Mouse (Mus musculus): Measurements from ENCODE around the gene Thy1. TPM values are rescaled to one million over a fixed set of nuclear protein-coding genes. Genes with fewer than 3 reads are reported as not detected.

Gene Thy1
- not detected for polyA plus RNA-seq (2012; fragmentation: generic; extraction: Trizol)
- long read RNA-seq, experiment 1 = 0 reads
- long read RNA-seq, experiment 2 = 0 reads

- H3K79me2 ChIP-seq (ENCODE audit: control insufficient read depth, insufficient read depth) = no peaks in the 10 kb centered on the region
- H3K27me3 ChIP-seq (ENCODE audit: control insufficient read depth, insufficient read depth, insufficient read length) = no peaks in the 10 kb centered on the region
- no peaks in the 10 kb centered on the region for H3K36me3 ChIP-seq (ENCODE audit: control insufficient read depth, insufficient read depth)
- no peaks in the 10 kb centered on the region for H3K79me3 ChIP-seq (ENCODE audit: low read depth)
- no peak within 1 kb of the TSS for H3ac ChIP-seq (ENCODE audit: control insufficient read depth, insufficient read length, low read depth)
- TF ChIP-seq FOSL1 (IDR thresholded peaks at IDR 0.05; ENCODE audit: insufficient read depth, low read length, poor library complexity, severe bottlenecking) = no peak
- TF ChIP-seq MYOG (IDR thresholded peaks at IDR 0.05; ENCODE audit: control insufficient read depth, extremely low read depth, insufficient read length) = no peak
- no peak for TF ChIP-seq MAX (IDR thresholded peaks at IDR 0.05)
- TF ChIP-seq MYOD1 (IDR thresholded peaks at IDR 0.05; ENCODE audit: control insufficient read depth, insufficient read length, low read depth) = no peak
- TF ChIP-seq CEBPB (IDR thresholded peaks at IDR 0.05; ENCODE audit: low read depth) = no peak
- TF ChIP-seq CTCF (IDR thresholded peaks at IDR 0.05; ENCODE audit: control insufficient read depth, insufficient read depth, insufficient read length) = no peak
- no peak for TF ChIP-seq USF1 (IDR thresholded peaks at IDR 0.05; ENCODE audit: low read depth)
- H3K4me3 ChIP-seq (ENCODE audit: insufficient read depth, poor library complexity, severe bottlenecking) = no peak within 1 kb of the TSS
These were observed at the start of gene Thy1 for GRCm38 (mm10) chr9:44042836-44043707. TSS of gene Thy1 (plus strand) at chr9:44043384.

- TF ChIP-seq CEBPB (IDR thresholded peaks at IDR 0.05; ENCODE audit: low read depth) (no peak), MYOD1 (IDR thresholded peaks at IDR 0.05; ENCODE audit: control insufficient read depth, insufficient read length, low read depth) (no peak), MYOG (IDR thresholded peaks at IDR 0.05; ENCODE audit: control insufficient read depth, extremely low read depth, insufficient read length) (no peak), FOSL1 (IDR thresholded peaks at IDR 0.05; ENCODE audit: insufficient read depth, low read length, poor library complexity, severe bottlenecking) (no peak), CTCF (IDR thresholded peaks at IDR 0.05; ENCODE audit: control insufficient read depth, insufficient read depth, insufficient read length) (no peak), USF1 (IDR thresholded peaks at IDR 0.05; ENCODE audit: low read depth) (no peak)
- Histone ChIP-seq H3K27me3 (ENCODE audit: control insufficient read depth, insufficient read depth, insufficient read length) (no peaks in the 10 kb centered on the region), H3K4me3 (ENCODE audit: insufficient read depth, poor library complexity, severe bottlenecking) (no peak overlapping the region), H3ac (ENCODE audit: control insufficient read depth, insufficient read length, low read depth) (no peak overlapping the region), H3K36me3 (ENCODE audit: control insufficient read depth, insufficient read depth) (no peaks in the 10 kb centered on the region), H3K79me2 (ENCODE audit: control insufficient read depth, insufficient read depth) (no peaks in the 10 kb centered on the region), H3K79me3 (ENCODE audit: low read depth) (no peaks in the 10 kb centered on the region)
These were observed 45.5 kb upstream of the Thy1 start for GRCm38 (mm10) chr9:43997681-43998080.

- no peaks in the 10 kb centered on the region for H3K36me3 ChIP-seq (ENCODE audit: control insufficient read depth, insufficient read depth)
- H3ac ChIP-seq (ENCODE audit: control insufficient read depth, insufficient read length, low read depth) = no peak overlapping the region
- H3K79me2 ChIP-seq (ENCODE audit: control insufficient read depth, insufficient read depth) = no peaks in the 10 kb centered on the region
- no peak overlapping the region for H3K4me3 ChIP-seq (ENCODE audit: insufficient read depth, poor library complexity, severe bottlenecking)
- no peaks in the 10 kb centered on the region for H3K79me3 ChIP-seq (ENCODE audit: low read depth)
- no peaks in the 10 kb centered on the region for H3K27me3 ChIP-seq (ENCODE audit: control insufficient read depth, insufficient read depth, insufficient read length)
- TF ChIP-seq FOSL1 (IDR thresholded peaks at IDR 0.05; ENCODE audit: insufficient read depth, low read length, poor library complexity, severe bottlenecking) (no peak), CTCF (IDR thresholded peaks at IDR 0.05; ENCODE audit: control insufficient read depth, insufficient read depth, insufficient read length) (no peak), CEBPB (IDR thresholded peaks at IDR 0.05; ENCODE audit: low read depth) (no peak), MYOD1 (IDR thresholded peaks at IDR 0.05; ENCODE audit: control insufficient read depth, insufficient read length, low read depth) (no peak), MYOG (IDR thresholded peaks at IDR 0.05; ENCODE audit: control insufficient read depth, extremely low read depth, insufficient read length) (no peak), USF1 (IDR thresholded peaks at IDR 0.05; ENCODE audit: low read depth) (no peak)
These were observed 44.3 kb upstream of the Thy1 start for GRCm38 (mm10) chr9:43998851-43999250.

- TF ChIP-seq MYOD1 (IDR thresholded peaks at IDR 0.05; ENCODE audit: control insufficient read depth, insufficient read length, low read depth) (no peak), USF1 (IDR thresholded peaks at IDR 0.05; ENCODE audit: low read depth) (no peak), FOSL1 (IDR thresholded peaks at IDR 0.05; ENCODE audit: insufficient read depth, low read length, poor library complexity, severe bottlenecking) (no peak), CEBPB (IDR thresholded peaks at IDR 0.05; ENCODE audit: low read depth) (no peak), MAX (IDR thresholded peaks at IDR 0.05) (no peak), CTCF (IDR thresholded peaks at IDR 0.05; ENCODE audit: control insufficient read depth, insufficient read depth, insufficient read length) (no peak), MYOG (IDR thresholded peaks at IDR 0.05; ENCODE audit: control insufficient read depth, extremely low read depth, insufficient read length) (no peak)
- Histone ChIP-seq H3K79me3 (ENCODE audit: low read depth) (no peaks in the 10 kb centered on the region), H3K4me3 (ENCODE audit: insufficient read depth, poor library complexity, severe bottlenecking) (no peak overlapping the region), H3K36me3 (ENCODE audit: control insufficient read depth, insufficient read depth) (no peaks in the 10 kb centered on the region), H3K79me2 (ENCODE audit: control insufficient read depth, insufficient read depth) (no peaks in the 10 kb centered on the region), H3ac (ENCODE audit: control insufficient read depth, insufficient read length, low read depth) (no peak overlapping the region), H3K27me3 (ENCODE audit: control insufficient read depth, insufficient read depth, insufficient read length) (no peaks in the 10 kb centered on the region)
These were observed 38.8 kb upstream of the Thy1 start for GRCm38 (mm10) chr9:44004362-44004761.

- TF ChIP-seq CTCF (IDR thresholded peaks at IDR 0.05; ENCODE audit: control insufficient read depth, insufficient read depth, insufficient read length) (no peak), FOSL1 (IDR thresholded peaks at IDR 0.05; ENCODE audit: insufficient read depth, low read length, poor library complexity, severe bottlenecking) (no peak), MAX (IDR thresholded peaks at IDR 0.05) (no peak), USF1 (IDR thresholded peaks at IDR 0.05; ENCODE audit: low read depth) (no peak), MYOD1 (IDR thresholded peaks at IDR 0.05; ENCODE audit: control insufficient read depth, insufficient read length, low read depth) (no peak), MYOG (IDR thresholded peaks at IDR 0.05; ENCODE audit: control insufficient read depth, extremely low read depth, insufficient read length) (no peak), CEBPB (IDR thresholded peaks at IDR 0.05; ENCODE audit: low read depth) (no peak)
- Histone ChIP-seq H3K4me3 (ENCODE audit: insufficient read depth, poor library complexity, severe bottlenecking) (no peak overlapping the region), H3K36me3 (ENCODE audit: control insufficient read depth, insufficient read depth) (no peaks in the 10 kb centered on the region), H3K27me3 (ENCODE audit: control insufficient read depth, insufficient read depth, insufficient read length) (no peaks in the 10 kb centered on the region), H3K79me3 (ENCODE audit: low read depth) (no peaks in the 10 kb centered on the region), H3ac (ENCODE audit: control insufficient read depth, insufficient read length, low read depth) (no peak overlapping the region), H3K79me2 (ENCODE audit: control insufficient read depth, insufficient read depth) (no peaks in the 10 kb centered on the region)
These were observed 37.9 kb upstream of the Thy1 start for GRCm38 (mm10) chr9:44005305-44005704.
